Mouse (Mus musculus) gastrocnemius, postnatal 25 days (tissue): ENCODE results near the gene Ctnnd2. TPM values are rescaled to one million over a fixed set of nuclear protein-coding genes. Genes with fewer than 3 reads are reported as not detected.

Experiments
- DNase-seq: peaks from one replicate; pipeline ENCODE4 v3.0.0; 2022
- total RNA-seq, 2 experiments: library from RNA; stranded (reverse); gene quantifications; 1 replicate in 1 of 2; 2 replicates in 1 of 2; pipeline ENCODE4 v1.2.3; 2021

Gene Ctnnd2
- total RNA-seq, 2 experiments from 2014 or later, result 0.35 TPM; not detected in 1

- no peak for DNase-seq
These were observed 713.0 kb downstream of the Ctnnd2 start for GRCm38 (mm10) chr15:30885410-30885809.

DNA sequence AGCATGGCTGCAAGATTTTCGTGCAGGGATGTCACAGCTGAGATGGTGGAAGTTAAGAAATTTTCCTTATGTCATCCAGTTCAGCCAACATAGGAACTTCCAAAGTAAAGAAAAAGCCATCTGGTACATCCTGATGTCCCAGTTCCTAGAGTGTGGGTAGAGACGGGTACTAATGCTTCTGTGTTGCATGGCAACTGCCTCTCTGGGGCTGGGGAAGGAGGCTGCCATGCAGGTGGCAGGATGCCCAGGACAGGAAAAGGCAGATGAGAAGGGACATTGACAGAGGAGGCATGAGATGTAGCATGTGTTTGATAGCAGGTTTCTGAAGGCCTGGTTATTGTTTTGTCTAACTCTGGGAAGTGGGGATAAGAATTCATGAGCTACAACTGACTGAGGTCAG lies 715.2 kb downstream of the Ctnnd2 start:
- no peak for DNase-seq

- DNase-seq, result no peak
These were observed 719.6 kb downstream of the Ctnnd2 start for GRCm38 (mm10) chr15:30891986-30892385.

- DNase-seq, result no peak
These were observed 722.7 kb downstream of the Ctnnd2 start for GRCm38 (mm10) chr15:30895063-30895462.

GRCm38 (mm10) chr15:30897342-30897741 lies 724.9 kb downstream of the Ctnnd2 start:
- no peak for DNase-seq

- no peak for DNase-seq
These were observed 735.6 kb downstream of the Ctnnd2 start for GRCm38 (mm10) chr15:30908027-30908426.

GRCm38 (mm10) chr15:30913360-30913759 lies 741.0 kb downstream of the Ctnnd2 start:
- no peak for DNase-seq

DNA sequence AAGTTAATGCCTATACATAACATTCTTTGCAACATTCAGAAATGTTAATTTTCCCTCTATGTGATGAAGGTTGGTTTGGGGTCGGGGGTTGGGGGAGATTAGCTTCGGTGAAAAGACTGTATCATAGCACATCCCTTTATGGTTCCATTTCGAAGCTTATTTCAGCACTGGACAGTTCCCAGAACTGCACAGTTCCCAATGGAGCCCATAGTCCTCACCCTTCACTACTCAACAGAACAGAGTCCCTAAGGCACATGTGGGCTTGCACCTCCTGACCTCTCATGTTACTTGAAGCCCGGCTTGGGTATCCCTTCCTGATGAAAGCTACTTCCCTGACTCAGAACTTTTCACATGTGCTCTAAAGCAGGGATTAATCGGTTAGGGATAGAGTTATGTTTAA lies 753.4 kb downstream of the Ctnnd2 start:
- DNase-seq, result no peak

DNA sequence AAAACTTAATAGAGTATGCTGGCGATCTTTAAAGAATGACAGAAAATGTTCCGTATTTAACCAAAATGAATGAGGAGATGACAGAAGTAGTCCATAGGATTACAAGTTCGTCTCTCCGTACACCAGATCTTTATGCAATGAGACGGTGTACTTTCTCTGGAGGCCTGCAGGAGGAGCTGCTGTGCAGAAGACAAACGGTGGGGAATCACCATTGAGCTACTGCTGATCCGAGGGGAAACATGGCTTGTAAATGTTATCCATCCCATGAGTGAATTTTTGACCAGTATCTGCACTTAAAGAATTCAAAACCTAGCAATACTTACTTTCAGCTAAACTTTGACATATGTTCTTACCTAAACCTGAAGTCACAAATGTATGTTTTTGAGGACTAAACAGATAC lies 755.2 kb downstream of the Ctnnd2 start:
- DNase-seq, result no peak

DNA sequence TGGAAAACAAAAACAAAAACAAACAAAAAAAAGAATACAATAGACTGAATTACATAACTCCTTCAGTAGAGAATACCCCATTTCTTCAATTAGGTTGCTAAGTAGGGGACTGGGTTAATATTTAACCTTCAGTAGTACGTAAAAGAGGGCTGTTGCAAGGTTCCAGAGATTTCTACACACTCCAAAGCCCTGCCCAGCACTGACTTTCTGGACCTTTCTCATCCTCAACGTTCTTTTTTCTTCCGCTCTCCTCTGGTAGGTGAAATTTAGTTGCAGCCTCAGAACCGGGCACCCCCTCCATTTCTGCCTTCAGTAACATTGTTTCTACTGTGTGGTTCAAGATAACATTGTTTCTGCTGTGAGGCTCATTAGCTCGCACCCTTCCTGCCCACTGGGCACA lies 759.5 kb downstream of the Ctnnd2 start:
- no peak for DNase-seq

GRCm38 (mm10) chr15:30945863-30946262 lies 773.5 kb downstream of the Ctnnd2 start:
- no peak for DNase-seq

DNA sequence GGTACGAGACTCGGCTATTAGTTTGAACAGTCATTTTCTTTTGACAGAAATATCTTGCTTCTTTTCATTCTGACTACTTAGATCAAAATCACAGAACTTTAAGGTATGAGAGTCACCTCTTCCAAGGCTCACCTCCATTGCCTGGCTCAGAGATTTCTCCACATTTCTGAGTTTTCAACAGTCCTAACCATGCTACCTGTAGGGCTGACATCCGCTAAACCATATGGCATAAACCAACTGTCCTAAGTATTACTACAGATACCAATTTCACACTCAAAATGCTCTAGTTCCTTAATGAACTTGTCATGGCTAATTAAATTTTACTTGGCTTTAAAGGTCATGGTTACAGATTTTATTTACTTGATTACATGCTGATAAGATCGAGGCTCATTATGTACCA lies 786.1 kb downstream of the Ctnnd2 start:
- DNase-seq, result no peak

- no peak for DNase-seq
These were observed 790.2 kb downstream of the Ctnnd2 start for GRCm38 (mm10) chr15:30962421-30963160.

DNA sequence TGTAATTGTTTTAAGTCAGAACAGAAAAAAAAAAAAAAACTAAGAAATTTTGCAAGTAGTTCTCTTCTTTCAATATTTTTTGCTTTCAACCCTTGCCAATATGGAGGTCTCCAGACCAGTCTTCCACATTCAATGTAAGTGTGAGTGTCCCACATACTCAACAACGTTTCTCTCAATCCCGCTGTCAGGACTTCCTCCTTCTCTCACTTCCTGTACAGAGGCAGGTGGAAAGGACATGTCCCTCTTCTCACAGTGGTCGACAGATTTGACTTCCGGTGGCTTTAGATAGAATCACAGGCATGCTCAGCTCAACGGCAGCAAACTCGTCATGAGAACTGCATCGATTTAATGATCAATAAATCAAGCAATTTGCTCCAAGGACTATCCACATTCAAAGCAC lies 791.7 kb downstream of the Ctnnd2 start:
- DNase-seq, result no peak

DNA sequence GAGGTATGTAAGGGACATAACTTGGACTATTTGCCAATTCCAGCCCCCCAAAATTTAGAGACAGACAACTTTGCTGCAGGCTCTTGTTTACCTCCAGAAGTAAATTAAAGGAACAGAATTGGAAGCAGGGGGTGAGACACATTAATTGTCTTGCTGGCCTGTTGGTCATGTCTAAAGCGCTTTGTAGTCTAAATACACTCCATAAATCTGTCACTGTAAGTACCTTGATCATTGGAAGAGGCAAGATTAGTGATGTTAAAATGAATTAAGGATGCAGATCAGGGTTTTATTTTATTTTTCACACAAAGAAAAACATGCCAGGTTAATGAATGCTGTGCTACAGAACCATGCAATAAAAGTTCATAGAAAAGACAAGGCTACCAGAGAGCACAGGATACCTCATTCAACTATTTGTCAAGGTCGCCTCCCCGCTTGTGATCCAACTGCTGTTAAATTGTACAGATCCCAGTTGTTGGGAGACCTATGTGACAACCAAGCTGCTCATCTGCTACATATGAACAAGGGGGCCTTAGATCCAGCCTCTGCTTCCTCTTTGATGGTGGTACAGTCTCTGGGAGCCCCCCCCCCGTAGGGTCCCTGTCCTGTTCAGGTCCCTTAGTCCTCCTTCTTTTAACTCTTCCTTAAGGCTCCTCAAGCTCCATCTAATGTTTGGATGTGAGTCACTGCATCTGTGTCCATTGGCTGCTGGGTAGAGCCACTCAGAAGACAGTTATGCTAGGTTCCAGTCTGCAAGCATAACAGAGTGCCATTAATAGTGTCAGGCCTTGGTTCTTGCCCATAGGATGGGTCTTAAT lies 792.7 kb downstream of the Ctnnd2 start:
- DNase-seq, result no peak

DNA sequence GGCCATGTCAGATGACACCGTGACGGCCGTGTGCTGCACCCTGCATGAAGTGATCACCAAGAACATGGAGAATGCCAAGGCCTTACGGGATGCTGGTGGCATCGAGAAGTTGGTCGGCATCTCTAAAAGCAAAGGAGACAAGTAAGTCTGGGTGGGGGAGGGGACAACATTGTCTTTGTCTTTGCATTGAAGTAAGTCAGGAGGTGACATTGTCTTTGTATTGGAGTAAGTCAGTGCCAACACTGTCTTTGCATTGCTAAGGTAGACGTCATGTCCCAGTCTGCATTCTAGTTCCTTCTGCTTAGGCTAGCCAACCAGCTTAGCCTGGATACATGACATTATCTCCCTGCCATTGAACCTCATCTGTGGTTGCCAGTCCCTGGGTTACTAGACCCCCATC lies 794.4 kb downstream of the Ctnnd2 start:
- DNase-seq, result no peak

DNA sequence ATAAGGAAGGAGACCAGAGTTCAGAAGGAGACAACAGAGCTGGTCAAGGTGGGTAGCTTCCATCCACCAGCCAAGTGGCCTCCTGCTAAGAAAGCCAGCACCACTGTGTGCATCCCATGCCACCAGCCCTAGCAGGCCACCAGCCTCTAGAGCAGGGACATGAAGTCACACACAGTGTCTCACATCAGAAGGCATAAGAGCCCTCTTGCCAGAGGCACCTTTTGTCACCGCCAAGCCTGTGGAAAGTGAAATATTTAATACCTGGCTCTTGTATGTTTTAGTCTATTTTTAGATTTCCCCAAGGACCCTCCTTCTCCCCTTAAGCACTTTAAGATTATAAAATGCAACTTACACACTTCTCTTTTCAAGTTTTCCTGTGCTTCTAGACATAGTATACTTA lies 802.0 kb downstream of the Ctnnd2 start:
- no peak for DNase-seq

- DNase-seq, result no peak
These were observed 802.8 kb downstream of the Ctnnd2 start for GRCm38 (mm10) chr15:30974991-30975775.

DNA sequence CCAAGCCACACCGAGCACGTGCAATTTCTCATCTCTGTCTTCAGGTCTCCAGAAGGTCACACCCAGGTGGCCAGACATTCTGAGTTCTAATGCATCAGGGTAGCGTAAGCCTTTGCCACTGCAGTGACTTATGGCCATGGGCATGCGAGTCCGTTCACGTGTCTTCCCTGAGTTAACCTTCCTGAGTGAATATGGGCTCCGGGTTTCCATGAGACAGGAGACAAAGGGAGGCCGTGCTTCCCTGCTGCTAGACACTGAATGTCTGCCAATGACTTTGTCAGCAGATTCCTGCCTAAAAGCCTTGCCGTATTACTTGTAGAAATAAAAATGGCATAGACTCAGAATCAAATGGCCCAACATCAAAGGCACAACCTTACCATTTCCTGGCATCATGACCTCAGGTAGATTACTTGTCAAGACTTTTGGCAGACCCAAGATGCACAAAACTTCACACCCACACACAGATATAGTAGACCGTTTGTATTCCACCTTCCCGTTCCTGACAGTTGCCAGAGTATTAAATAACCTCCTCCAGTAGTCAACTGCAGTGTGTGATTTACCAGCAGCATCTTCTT lies 804.9 kb downstream of the Ctnnd2 start:
- no peak for DNase-seq

DNA sequence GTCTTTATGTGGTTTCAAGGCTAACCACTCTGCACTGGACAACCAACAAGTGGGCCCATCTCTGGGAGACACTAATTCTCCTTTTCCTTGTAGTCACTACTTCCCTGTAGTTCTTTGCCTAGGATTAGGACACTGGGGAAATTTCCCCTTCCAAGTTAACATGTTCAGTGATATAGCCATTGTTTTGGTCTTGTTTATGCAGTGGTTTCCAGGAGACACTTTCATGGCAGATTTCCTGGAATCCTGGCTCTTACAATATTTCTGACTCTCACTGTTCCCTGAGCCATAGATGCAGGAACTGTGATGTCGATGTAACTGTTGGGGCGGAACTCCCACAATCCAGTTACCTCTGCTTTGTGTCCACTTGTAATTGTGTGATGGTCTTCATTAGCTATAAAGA lies 814.5 kb downstream of the Ctnnd2 start:
- DNase-seq, result no peak

DNA sequence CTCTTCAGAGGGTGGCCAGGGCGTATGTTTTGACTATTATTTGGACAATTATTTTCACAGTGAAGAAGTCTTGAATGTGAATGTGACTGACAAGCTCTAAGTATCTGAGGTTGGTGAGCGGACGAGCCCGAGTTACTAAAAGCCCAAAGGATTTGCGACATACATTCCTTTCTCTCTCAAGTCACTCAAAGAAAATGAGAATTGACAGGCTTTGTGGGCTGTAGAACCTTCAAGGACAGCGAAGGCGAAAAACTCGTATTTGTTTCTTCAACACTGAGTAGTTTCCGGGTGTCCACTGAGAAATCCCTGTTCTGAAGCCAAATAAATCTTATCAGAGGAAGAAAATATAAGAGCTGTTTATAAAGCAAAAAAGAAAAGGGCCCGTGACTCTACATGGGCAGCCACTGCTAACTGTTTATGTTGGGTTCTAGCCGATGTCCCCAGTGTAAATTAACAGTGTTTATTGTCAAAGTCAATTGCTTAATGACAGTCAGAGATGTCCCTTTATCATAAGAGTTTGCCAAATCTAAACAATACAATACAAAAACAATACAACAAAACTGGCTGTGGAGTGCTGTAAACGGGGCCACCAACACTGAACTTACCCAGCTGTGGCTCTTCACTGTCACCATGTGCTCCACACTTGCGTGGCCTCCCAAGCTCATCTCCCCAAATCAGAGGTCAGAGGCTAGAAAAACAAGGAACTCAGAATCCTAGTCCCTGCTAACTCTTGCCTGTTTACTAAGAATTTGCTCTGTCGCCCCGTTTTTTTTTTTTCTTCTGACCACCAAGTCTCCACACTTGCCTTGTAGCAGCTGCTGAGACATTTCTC lies 818.2 kb downstream of the Ctnnd2 start:
- no peak for DNase-seq

DNA sequence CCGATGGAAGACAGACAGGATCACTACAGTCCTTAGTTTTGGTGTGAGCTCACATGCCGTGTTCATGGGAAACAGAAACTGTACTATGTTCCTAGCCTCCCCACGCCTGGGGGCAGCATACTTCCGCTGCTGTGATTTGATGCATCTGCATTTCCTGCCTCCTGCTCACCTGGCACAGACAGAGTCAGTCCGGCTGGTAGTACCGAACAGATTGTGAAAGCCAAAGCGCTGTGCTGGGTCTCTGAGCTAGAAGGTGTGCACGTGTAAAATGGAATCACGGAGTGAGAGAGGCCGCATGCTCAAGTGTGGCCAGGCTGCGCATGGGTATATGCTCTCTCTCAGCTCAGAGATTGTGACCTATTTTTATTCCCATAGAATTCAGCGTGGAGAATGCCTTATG lies 820.0 kb downstream of the Ctnnd2 start:
- DNase-seq, result no peak
